Comparison of ENCODE assay signal across 8 mouse cellular contexts in genomic region chr16:14360931-14361330, GRCm38 (mm10). TPM values are rescaled to one million over a fixed set of nuclear protein-coding genes. Genes with fewer than 3 reads are reported as not detected.
DNase-seq lines count a peak whose midpoint lies in the region; ATAC-seq and TF ChIP-seq lines count a peak whose summit lies in the region.

No protein-coding gene starts in this region.

- no peaks in the 10 kb centered on the region for H3K36me3 ChIP-seq in forebrain, embryonic 12.5 days (replicated peaks)
- no peaks in the 10 kb centered on the region for H3K36me3 ChIP-seq in limb, embryonic 13.5 days
- no peaks in the 10 kb centered on the region for H3K36me3 ChIP-seq in stomach, embryonic 15.5 days

- H3K9ac ChIP-seq in forebrain, embryonic 12.5 days, result peak overlapping the region; percentile 84
- H3K9ac ChIP-seq in limb, embryonic 13.5 days, result peak overlapping the region; percentile 85
- peak overlapping the region; percentile 56 for H3K9ac ChIP-seq in stomach, embryonic 15.5 days

- H3K27ac ChIP-seq in left cerebral cortex, adult 2 months, result peak overlapping the region; percentile 86
- no peak overlapping the region for H3K27ac ChIP-seq in forebrain, embryonic 12.5 days
- peak overlapping the region; percentile 44; the same call in 1 of the 2 replicates for H3K27ac ChIP-seq in limb, embryonic 13.5 days
- peak overlapping the region; percentile 59 for H3K27ac ChIP-seq in stomach, embryonic 15.5 days

- peak; percentile 15 to 18 for DNase-seq in left cerebral cortex, adult 2 months (ENCODE audit: extremely low spot score in 1 of 2, low spot score in 2 of 2)
- no peak for DNase-seq in left cerebral cortex, adult 9 months (ENCODE audit: low spot score in 2 of 2)
- DNase-seq in adipocyte (ENCODE audit: low spot score), result peak; percentile 51
- DNase-seq in layer of hippocampus, postnatal 14 days (ENCODE audit: low spot score in 2 of 2), result no peak
- DNase-seq in ovary, postnatal 14 days (ENCODE audit: low spot score), result no peak

- H3K27me3 ChIP-seq in forebrain, embryonic 12.5 days, result no peaks in the 10 kb centered on the region
- no peaks in the 10 kb centered on the region for H3K27me3 ChIP-seq in limb, embryonic 13.5 days
- no peaks in the 10 kb centered on the region for H3K27me3 ChIP-seq in stomach, embryonic 15.5 days (replicated peaks)

- H3K9me3 ChIP-seq in forebrain, embryonic 12.5 days, result no peaks in the 10 kb centered on the region
- no peaks in the 10 kb centered on the region for H3K9me3 ChIP-seq in limb, embryonic 13.5 days
- H3K9me3 ChIP-seq in stomach, embryonic 15.5 days, result no peaks in the 10 kb centered on the region

- peak overlapping the region; percentile 86 for H3K4me3 ChIP-seq in left cerebral cortex, adult 2 months
- peak overlapping the region; percentile 80 for H3K4me3 ChIP-seq in forebrain, embryonic 12.5 days (replicated peaks)
- H3K4me3 ChIP-seq in limb, embryonic 13.5 days, result peak overlapping the region; percentile 81
- peak overlapping the region; percentile 85 for H3K4me3 ChIP-seq in stomach, embryonic 15.5 days (replicated peaks)

- H3K4me2 ChIP-seq in forebrain, embryonic 12.5 days, result peak overlapping the region; percentile 89
- peak overlapping the region; percentile 85 for H3K4me2 ChIP-seq in limb, embryonic 13.5 days (replicated peaks)
- H3K4me2 ChIP-seq in stomach, embryonic 15.5 days, result peak overlapping the region; percentile 95

- ATAC-seq in forebrain, embryonic 12.5 days (ENCODE audit: low FRiP score), result peak; percentile 32
- ATAC-seq in limb, embryonic 13.5 days (ENCODE audit: low FRiP score, low read depth), result peak; percentile 17
- no peak for ATAC-seq in stomach, embryonic 15.5 days (ENCODE audit: insufficient read depth, low FRiP score, low read depth)

- no peak for TF ChIP-seq CTCF in left cerebral cortex, adult 2 months (IDR thresholded peaks at IDR 0.05)

- peaks cover 9% of the 10 kb centered on the region for H3K4me1 ChIP-seq in forebrain, embryonic 12.5 days
- peaks cover 13% of the 10 kb centered on the region for H3K4me1 ChIP-seq in limb, embryonic 13.5 days
- H3K4me1 ChIP-seq in stomach, embryonic 15.5 days, result peaks cover 7% of the 10 kb centered on the region; the same call in 1 of the 2 replicates

- 3% methylated on average over 7 of the region's 7 CpGs for WGBS in forebrain, embryonic 12.5 days
- 2% methylated on average over 7 of the region's 7 CpGs for WGBS in limb, embryonic 13.5 days
- WGBS in stomach, embryonic 15.5 days, result 5% methylated on average over 7 of the region's 7 CpGs

- intact Hi-C loops in left cerebral cortex, adult 2 months (cut with DNase I), result loop anchor here (2.0 to 5.0 kb wide), 2 partner anchors 44 to 199 kb away; partner anchors contain the start of genes Fopnl, Marf1 and Nde1

RNA-seq across cellular contexts. Expression of gene Abcc1, which starts 0.4 kb away (rescaled TPM):
- total RNA-seq in left cerebral cortex, adult 2 months (2021), result 10 to 100 TPM; 16.4 to 18.4 TPM
- polyA plus RNA-seq in forebrain, embryonic 12.5 days (2016; fragmentation: Nextera tagmentation; extraction: Ambion mirVana), result 8.2 and 10.3 TPM in 2 replicates
- polyA plus RNA-seq in limb, embryonic 13.5 days (2015; fragmentation: Nextera tagmentation; extraction: Ambion mirVana), result 7.5 and 10.0 TPM in 2 replicates
- polyA plus RNA-seq in stomach, embryonic 15.5 days (2015; fragmentation: Nextera tagmentation; extraction: Ambion mirVana), result 11.2 and 12.3 TPM in 2 replicates
- total RNA-seq in layer of hippocampus, postnatal 14 days (2021), result 10 to 100 TPM; 19.0 to 19.3 TPM

RNA-seq across cellular contexts. Expression of gene Fopnl, which starts 43.7 kb away (rescaled TPM):
- total RNA-seq in left cerebral cortex, adult 2 months (2021), result 10 to 100 TPM; 48.6 to 50.0 TPM
- 176 and 177 TPM in 2 replicates for polyA plus RNA-seq in forebrain, embryonic 12.5 days (2016; fragmentation: Nextera tagmentation; extraction: Ambion mirVana)
- 174 and 182 TPM in 2 replicates for polyA plus RNA-seq in limb, embryonic 13.5 days (2015; fragmentation: Nextera tagmentation; extraction: Ambion mirVana)
- 149 and 157 TPM in 2 replicates for polyA plus RNA-seq in stomach, embryonic 15.5 days (2015; fragmentation: Nextera tagmentation; extraction: Ambion mirVana)
- 10 to 100 TPM; 48.3 to 54.1 TPM for total RNA-seq in layer of hippocampus, postnatal 14 days (2021)

Comparison
In these comparisons a context has a peak if more than half of its experiments do, and no peak if none do; other contexts are left out.
1. DNase-seq: peak in left cerebral cortex, adult 2 months (2 of 2) and adipocyte (single experiment); none in left cerebral cortex, adult 9 months (0 of 2), layer of hippocampus, postnatal 14 days (0 of 2) and ovary, postnatal 14 days (single experiment).
2. Peak in every context shown above with its lines, with median percentiles within 50 percentile points of each other: H3K4me3 ChIP-seq, H3K4me2 ChIP-seq and H3K9ac ChIP-seq.